Mouse (Mus musculus): ENCODE data around the gene Zmym5.
"Not testable (repeated sequence)": the region's sequence is repeated elsewhere in the genome, so short reads cannot be mapped to it uniquely, and the experiment has no call there.

Gene Zmym5

GRCm38 (mm10) chr14:56776571-56777238 lies 34.8 kb downstream of the Zmym5 start:
- DNase-seq (ENCODE audit: low read depth, low spot score): no peak

GRCm38 (mm10) chr14:56775416-56775815 lies 36.1 kb downstream of the Zmym5 start:
- DNase-seq (ENCODE audit: low read depth, low spot score): no peak

- DNase-seq (ENCODE audit: low read depth, low spot score): not testable (repeated sequence)
Observed at GRCm38 (mm10) chr14:56766438-56766837, 45.1 kb downstream of the Zmym5 start.

- DNase-seq (ENCODE audit: low read depth, low spot score): not testable (repeated sequence)
Observed at GRCm38 (mm10) chr14:56765117-56765516, 46.4 kb downstream of the Zmym5 start.

GRCm38 (mm10) chr14:56751282-56751681 lies 60.2 kb downstream of the Zmym5 start:
- no peak for DNase-seq (ENCODE audit: low read depth, low spot score)

Measured in retina, postnatal 7 days (tissue).